In genomic region chr17:11844989-11845388, GRCm38 (mm10) we compare ENCODE assay signal across 22 mouse cellular contexts.
"Had no signal": no experiment of that assay in that cellular context is flagged by ENCODE, and none has a peak within 500 bp of the region (broad histone marks: within the 10 kb centered on the region; RNA-seq: fewer than 3 reads in every experiment).

No protein-coding gene starts in this region.

- ATAC-seq: liver, embryonic 12.5 days; midbrain, embryonic 13.5 days had no signal

- H3K4me2 ChIP-seq: kidney, embryonic 15.5 days; limb, embryonic 13.5 days; liver, embryonic 12.5 days; liver, embryonic 15.5 days; lung, embryonic 15.5 days; midbrain, embryonic 13.5 days; stomach, embryonic 15.5 days had no signal

- H3K4me3 ChIP-seq: kidney, embryonic 15.5 days; left cerebral cortex, adult 2 months; limb, embryonic 10.5 days; limb, embryonic 13.5 days; liver, embryonic 12.5 days; liver, embryonic 15.5 days; lung, embryonic 15.5 days; midbrain, embryonic 13.5 days; stomach, embryonic 15.5 days had no signal

- H3K4me1 ChIP-seq: kidney, embryonic 15.5 days; limb, embryonic 10.5 days; limb, embryonic 13.5 days; liver, embryonic 15.5 days; lung, embryonic 15.5 days; midbrain, embryonic 13.5 days; stomach, embryonic 15.5 days had no signal

- H3K27ac ChIP-seq: kidney, embryonic 15.5 days; limb, embryonic 10.5 days; limb, embryonic 13.5 days; liver, embryonic 12.5 days; liver, embryonic 15.5 days; lung, embryonic 15.5 days; midbrain, embryonic 13.5 days; stomach, embryonic 15.5 days had no signal

- H3K36me3 ChIP-seq: kidney, embryonic 15.5 days; limb, embryonic 10.5 days; limb, embryonic 13.5 days; liver, embryonic 12.5 days; liver, embryonic 15.5 days; lung, embryonic 15.5 days; midbrain, embryonic 13.5 days; stomach, embryonic 15.5 days had no signal

- H3K9ac ChIP-seq: kidney, embryonic 15.5 days; limb, embryonic 13.5 days; liver, embryonic 12.5 days; liver, embryonic 15.5 days; lung, embryonic 15.5 days; midbrain, embryonic 13.5 days; stomach, embryonic 15.5 days had no signal

- H3K9me3 ChIP-seq: kidney, embryonic 15.5 days; limb, embryonic 10.5 days; limb, embryonic 13.5 days; liver, embryonic 12.5 days; liver, embryonic 15.5 days; lung, embryonic 15.5 days; midbrain, embryonic 13.5 days; stomach, embryonic 15.5 days had no signal

- DNase-seq: kidney, adult 11 months; kidney, adult 8-10 months; kidney, postnatal 10 days; kidney, postnatal 36 days; layer of hippocampus, postnatal 36 days; liver; lung, adult 18-20 months; lung, postnatal 10 days; lung, postnatal 36 days; right cerebral cortex, adult 18-20 months; right cerebral cortex, postnatal 14 days; right cerebral cortex, postnatal 4 days; thymus, postnatal 25 days had no signal

- H3K27me3 ChIP-seq: kidney, embryonic 15.5 days; limb, embryonic 13.5 days; liver, embryonic 12.5 days; liver, embryonic 15.5 days; lung, embryonic 15.5 days; midbrain, embryonic 13.5 days; stomach, embryonic 15.5 days had no signal
